Mouse (Mus musculus): ENCODE measurements around the gene Suclg1. TPM values are rescaled to one million over a fixed set of nuclear protein-coding genes. Genes with fewer than 3 reads are reported as not detected.

Gene Suclg1
- polyA plus RNA-seq, 1 experiment from 2014 or later: 166 TPM

DNA sequence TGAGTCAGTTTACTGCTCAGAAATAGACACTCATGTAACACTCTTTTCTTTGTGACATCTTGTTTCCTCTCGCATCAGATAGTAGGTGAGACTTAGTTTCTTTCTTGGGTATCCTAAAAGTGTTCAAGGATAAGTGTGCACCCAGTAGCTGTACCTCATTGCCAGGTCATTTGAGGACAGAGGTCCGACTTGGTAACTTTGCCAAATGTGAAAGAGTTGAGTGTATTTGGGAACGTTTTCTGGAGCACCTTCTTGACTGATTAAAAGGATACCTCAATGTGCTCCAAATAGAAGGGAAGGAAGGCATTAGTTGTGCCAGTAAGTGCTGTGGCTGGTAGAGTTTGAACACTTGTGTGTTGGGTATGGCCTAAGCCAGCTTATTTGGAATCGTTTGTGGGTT, 1.7 kb downstream of the Suclg1 start:
- Histone ChIP-seq H3K9ac (no peak overlapping the region), H3K4me1 (ENCODE audit: insufficient read depth) (peaks cover 4% of the 10 kb centered on the region)
- 70% methylated on average over 4 of the region's 4 CpGs for WGBS

GRCm38 (mm10) chr6:73251336-73251735, 3.2 kb downstream of the Suclg1 start:
- H3K4me1 ChIP-seq (ENCODE audit: insufficient read depth): peaks cover 4% of the 10 kb centered on the region
- 91% methylated on average over 11 of the region's 11 CpGs for WGBS
- H3K4me3 ChIP-seq (ENCODE audit: low read depth, low read length): no peak overlapping the region
- ATAC-seq (ENCODE audit: insufficient read depth) (no peak), DNase-seq (no peak)
- no peaks in the 10 kb centered on the region for H3K27me3 ChIP-seq (ENCODE audit: insufficient read depth, low read length)
- H3K9me3 ChIP-seq (ENCODE audit: low read depth, low read length): no peaks in the 10 kb centered on the region
- no peak overlapping the region for H3K27ac ChIP-seq (ENCODE audit: low read depth)
- no peaks in the 10 kb centered on the region for H3K36me3 ChIP-seq (ENCODE audit: insufficient read depth)
- H3K9ac ChIP-seq: no peak overlapping the region
- no peak overlapping the region for H3K4me2 ChIP-seq
- TF ChIP-seq CTCF (IDR thresholded peaks at IDR 0.05; ENCODE audit: low read depth): no peak

More for the DNA sequence above, 1.7 kb downstream of the Suclg1 start:
- no peak for TF ChIP-seq CTCF (IDR thresholded peaks at IDR 0.05; ENCODE audit: low read depth)
- H3K4me3 ChIP-seq (ENCODE audit: low read depth, low read length): no peak overlapping the region
- ATAC-seq (ENCODE audit: insufficient read depth) (no peak), DNase-seq (no peak)
- H3K27me3 ChIP-seq (ENCODE audit: insufficient read depth, low read length): no peaks in the 10 kb centered on the region
- H3K9me3 ChIP-seq (ENCODE audit: low read depth, low read length): no peaks in the 10 kb centered on the region
- no peaks in the 10 kb centered on the region for H3K36me3 ChIP-seq (ENCODE audit: insufficient read depth)
- H3K4me2 ChIP-seq: peak overlapping the region; percentile 63
- H3K27ac ChIP-seq (ENCODE audit: low read depth): no peak overlapping the region

DNA sequence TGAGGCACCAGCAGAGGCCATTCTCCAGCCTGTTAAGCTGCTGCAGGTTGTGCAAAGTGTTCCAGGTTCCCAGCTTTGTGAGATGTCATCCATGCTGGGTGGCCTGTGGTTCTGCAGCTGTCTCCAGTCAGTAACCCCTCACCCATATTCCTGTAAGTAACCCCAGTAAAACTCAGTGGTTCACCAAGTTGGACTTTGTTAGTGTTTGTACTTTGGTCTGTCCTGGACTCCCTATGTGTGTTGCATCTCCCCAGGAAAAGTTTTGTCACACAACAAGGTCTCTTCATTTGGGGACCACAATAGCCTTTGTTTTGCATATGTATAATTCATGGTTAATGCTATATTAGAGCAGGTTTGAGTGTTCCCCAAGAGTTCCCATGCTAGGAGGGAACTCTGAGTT, 4.2 kb downstream of the Suclg1 start:
- Histone ChIP-seq H3K36me3 (ENCODE audit: insufficient read depth) (no peaks in the 10 kb centered on the region; the same call in 1 of the 2 replicates), H3K4me2 (no peak overlapping the region), H3K9me3 (ENCODE audit: low read depth, low read length) (no peaks in the 10 kb centered on the region), H3K27me3 (ENCODE audit: insufficient read depth, low read length) (no peaks in the 10 kb centered on the region), H3K4me1 (ENCODE audit: insufficient read depth) (peaks cover 4% of the 10 kb centered on the region), H3K27ac (ENCODE audit: low read depth) (no peak overlapping the region), H3K4me3 (ENCODE audit: low read depth, low read length) (no peak overlapping the region), H3K9ac (no peak overlapping the region)
- TF ChIP-seq CTCF (IDR thresholded peaks at IDR 0.05; ENCODE audit: low read depth): no peak
- no peak for DNase-seq
- no peak for ATAC-seq (ENCODE audit: insufficient read depth)

DNA sequence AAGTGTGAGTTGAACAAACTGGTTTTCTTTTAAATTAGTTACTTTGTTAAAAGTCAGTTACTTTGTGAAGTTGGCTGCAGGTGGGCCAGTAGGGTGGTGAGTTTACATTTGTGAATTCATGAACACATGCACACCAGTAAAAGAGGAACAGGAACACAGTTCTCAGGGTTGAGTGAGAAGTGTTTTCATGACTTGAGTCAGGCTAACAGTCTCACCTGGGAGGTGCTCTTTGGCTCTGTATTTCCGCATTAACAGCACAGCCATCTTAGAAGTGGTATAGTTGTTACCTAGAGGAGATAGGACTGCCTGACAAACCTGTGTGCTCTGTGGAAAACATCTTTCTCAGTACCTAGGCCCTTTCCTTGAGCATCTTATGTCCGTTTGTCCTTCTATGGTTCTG, 4.8 kb downstream of the Suclg1 start:
- H3K27ac ChIP-seq (ENCODE audit: low read depth): no peak overlapping the region
- TF ChIP-seq CTCF (IDR thresholded peaks at IDR 0.05; ENCODE audit: low read depth): no peak
- no peaks in the 10 kb centered on the region for H3K27me3 ChIP-seq (ENCODE audit: insufficient read depth, low read length)
- H3K4me3 ChIP-seq (ENCODE audit: low read depth, low read length): no peak overlapping the region
- H3K9ac ChIP-seq: no peak overlapping the region
- H3K36me3 ChIP-seq (ENCODE audit: insufficient read depth): peaks cover 5% of the 10 kb centered on the region
- DNase-seq: no peak
- no peak for ATAC-seq (ENCODE audit: insufficient read depth)
- H3K4me2 ChIP-seq: no peak overlapping the region
- WGBS: 87% methylated on average over 2 of the region's 2 CpGs
- H3K9me3 ChIP-seq (ENCODE audit: low read depth, low read length): no peaks in the 10 kb centered on the region
- H3K4me1 ChIP-seq (ENCODE audit: insufficient read depth): peaks cover 4% of the 10 kb centered on the region

- Histone ChIP-seq H3K9ac (no peak overlapping the region), H3K27ac (ENCODE audit: low read depth) (no peak overlapping the region), H3K4me1 (ENCODE audit: insufficient read depth) (peaks cover 4% of the 10 kb centered on the region), H3K27me3 (ENCODE audit: insufficient read depth, low read length) (no peaks in the 10 kb centered on the region), H3K9me3 (ENCODE audit: low read depth, low read length) (no peaks in the 10 kb centered on the region), H3K4me3 (ENCODE audit: low read depth, low read length) (no peak overlapping the region), H3K4me2 (no peak overlapping the region), H3K36me3 (ENCODE audit: insufficient read depth) (peaks cover 10% of the 10 kb centered on the region)
- 58% methylated on average over 4 of the region's 4 CpGs for WGBS
- ATAC-seq (ENCODE audit: insufficient read depth) (no peak), DNase-seq (no peak)
- TF ChIP-seq CTCF (IDR thresholded peaks at IDR 0.05; ENCODE audit: low read depth): no peak
Measured at GRCm38 (mm10) chr6:73253584-73253983, 5.4 kb downstream of the Suclg1 start.

DNA sequence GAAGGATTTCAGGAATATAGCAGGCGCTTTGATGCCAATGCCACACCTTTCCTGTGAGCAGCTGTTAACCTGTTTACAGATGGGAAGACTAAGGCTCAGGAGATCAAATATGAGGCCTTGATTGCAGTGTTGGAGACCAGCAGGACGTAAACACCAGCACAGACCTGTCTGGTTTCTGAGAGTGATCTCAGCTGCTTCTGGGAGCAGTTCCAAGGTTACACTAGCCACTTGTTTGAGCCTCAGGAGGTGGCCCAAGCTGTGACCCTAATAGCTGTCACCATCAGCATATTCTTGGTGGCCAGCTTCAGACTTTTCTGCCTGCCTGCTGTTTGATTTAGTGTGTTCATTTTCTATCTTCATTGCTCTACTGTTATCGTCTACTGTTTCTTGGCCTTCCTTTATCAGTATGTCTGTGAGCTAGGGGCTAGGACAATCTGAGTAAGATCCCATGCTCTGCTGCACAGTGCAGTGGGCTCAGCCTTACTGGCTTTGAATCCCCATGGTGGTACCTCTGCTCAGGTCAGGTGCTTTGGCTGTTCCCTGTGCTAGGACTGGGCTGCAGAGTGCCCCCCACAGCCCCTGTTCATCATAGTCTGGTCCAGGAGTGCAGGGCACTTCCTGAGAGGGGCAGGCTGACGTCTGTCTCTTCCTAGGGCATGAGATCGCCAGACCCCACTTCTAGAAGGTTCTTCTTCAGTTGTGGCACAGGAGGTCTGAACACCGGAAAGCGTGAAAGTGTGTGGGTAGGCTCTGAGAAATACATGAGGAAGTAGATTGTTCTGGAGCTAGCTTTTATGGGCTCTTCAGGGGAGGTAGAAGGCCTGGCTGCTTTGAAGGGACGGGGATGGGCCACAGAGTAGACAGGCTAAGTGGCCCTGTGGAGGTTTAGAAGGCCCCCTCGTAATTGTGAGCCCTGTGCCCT, 6.4 kb downstream of the Suclg1 start:
- peak; percentile 58; the same call in 1 of the 2 replicates for ATAC-seq (ENCODE audit: insufficient read depth)

DNA sequence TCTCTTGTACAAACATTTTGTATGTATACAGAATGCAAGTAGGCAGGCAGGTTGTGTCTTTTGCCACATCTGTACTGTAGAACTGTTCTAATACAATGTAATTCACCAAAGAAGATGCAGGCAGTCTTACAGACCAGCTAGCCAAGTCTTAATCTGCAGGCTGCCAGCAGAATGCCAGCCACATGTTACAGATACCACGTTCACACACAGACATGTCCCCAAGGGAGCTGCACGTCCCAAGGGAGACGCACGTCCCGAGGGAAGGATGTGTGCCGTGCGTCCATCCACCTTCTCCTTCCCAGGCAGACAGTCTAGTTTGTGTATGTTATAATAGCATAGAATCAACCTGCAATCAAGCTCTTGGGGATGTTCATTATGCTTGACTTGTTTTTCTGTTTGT, 8.9 kb downstream of the Suclg1 start:
- Histone ChIP-seq H3K4me3 (ENCODE audit: low read depth, low read length) (no peak overlapping the region), H3K9ac (no peak overlapping the region), H3K9me3 (ENCODE audit: low read depth, low read length) (no peaks in the 10 kb centered on the region), H3K36me3 (ENCODE audit: insufficient read depth) (peaks cover 41% of the 10 kb centered on the region), H3K27me3 (ENCODE audit: insufficient read depth, low read length) (no peaks in the 10 kb centered on the region), H3K4me1 (ENCODE audit: insufficient read depth) (no peaks in the 10 kb centered on the region), H3K27ac (ENCODE audit: low read depth) (no peak overlapping the region), H3K4me2 (no peak overlapping the region)
- no peak for TF ChIP-seq CTCF (IDR thresholded peaks at IDR 0.05; ENCODE audit: low read depth)
- ATAC-seq (ENCODE audit: insufficient read depth) (no peak), DNase-seq (no peak)
- 96% methylated on average over 7 of the region's 7 CpGs for WGBS

More for the DNA sequence above, 6.4 kb downstream of the Suclg1 start:
- TF ChIP-seq CTCF (IDR thresholded peaks at IDR 0.05; ENCODE audit: low read depth): no peak
- Histone ChIP-seq H3K4me3 (ENCODE audit: low read depth, low read length) (no peak overlapping the region), H3K9ac (no peak overlapping the region), H3K27ac (ENCODE audit: low read depth) (no peak overlapping the region), H3K9me3 (ENCODE audit: low read depth, low read length) (no peaks in the 10 kb centered on the region), H3K27me3 (ENCODE audit: insufficient read depth, low read length) (no peaks in the 10 kb centered on the region), H3K4me2 (no peak overlapping the region), H3K36me3 (ENCODE audit: insufficient read depth) (peaks cover 19% of the 10 kb centered on the region), H3K4me1 (ENCODE audit: insufficient read depth) (peaks cover 4% of the 10 kb centered on the region)
- peak; percentile 36 for DNase-seq
- 66% methylated on average over 9 of the region's 9 CpGs for WGBS
